Mouse (Mus musculus) midbrain, postnatal 0 days (tissue): Measurements from ENCODE around the gene Gm36028. TPM values are rescaled to one million over a fixed set of nuclear protein-coding genes. Genes with fewer than 3 reads are reported as not detected.

Experiments used
- ATAC-seq: fragments of 200-750 bp; cut with Nextera tagmentation; 2 replicates; pipeline ENCODE4 v1.8.0; 2017; ENCODE audit warnings: moderate number of reproducible peaks, mild to moderate bottlenecking, moderate TSS enrichment, moderate library complexity; ENCODE audit not compliant: low FRiP score
- DNase-seq: peaks from one replicate; pipeline ENCODE4 v3.0.0-alpha.2; 2015; ENCODE audit warnings: low spot score
- H3K27ac ChIP-seq: fragments of 300-500 bp; sonication (generic); 2 replicates; pipeline ENCODE4 v1.5.1; 2014; ENCODE audit warnings: low read depth, mild to moderate bottlenecking, low read length, mixed read lengths
- H3K27me3 ChIP-seq: fragments of 300-500 bp; sonication (generic); 2 replicates; pipeline ENCODE4 v1.6.1; 2014; ENCODE audit warnings: low read length, control low read depth, mixed read lengths; ENCODE audit not compliant: insufficient read depth
- H3K36me3 ChIP-seq: fragments of 300-500 bp; sonication (generic); 2 replicates; pipeline ENCODE4 v1.6.1; 2014; ENCODE audit warnings: low read length, control low read depth, mixed read lengths; ENCODE audit not compliant: insufficient read depth
- H3K4me1 ChIP-seq: fragments of 300-500 bp; sonication (generic); 2 replicates; pipeline ENCODE4 v1.6.1; 2014; ENCODE audit warnings: mild to moderate bottlenecking, control low read depth, antibody characterized with exemption, low read length, mixed read lengths; ENCODE audit not compliant: insufficient read depth
- H3K4me2 ChIP-seq: fragments of 300-500 bp; sonication (generic); 2 replicates; pipeline ENCODE4 v1.6.1; 2014; ENCODE audit warnings: low read depth, mild to moderate bottlenecking, low read length, mixed read lengths; ENCODE audit not compliant: poor library complexity, severe bottlenecking
- H3K4me3 ChIP-seq: fragments of 300-500 bp; sonication (generic); 2 replicates; pipeline ENCODE4 v1.5.1; 2014; ENCODE audit warnings: low read depth, mild to moderate bottlenecking, low read length, moderate library complexity
- H3K9ac ChIP-seq: fragments of 300-500 bp; sonication (generic); replicated peaks from 2 replicates; pipeline ENCODE4 v1.6.1; 2014; ENCODE audit warnings: mild to moderate bottlenecking, low read length, moderate library complexity, mixed read lengths; ENCODE audit not compliant: poor library complexity, severe bottlenecking
- H3K9me3 ChIP-seq: fragments of 300-500 bp; sonication (generic); 2 replicates; pipeline ENCODE4 v1.6.1; 2016; ENCODE audit warnings: low read length, control low read depth
- CTCF ChIP-seq: IDR thresholded peaks from 2 replicates; pipeline ENCODE4 v1.5.1; 2016; ENCODE audit warnings: antibody characterized with exemption, mild to moderate bottlenecking
- WGBS: fragments of 180-500 bp; shearing (Covaris S2); extraction: QIAGEN DNeasy Blood & Tissue Kit; methylation state at CpG from one replicate; pipeline ENCODE4 v1.1.7; 2014; 5-methylcytosine and 5-hydroxymethylcytosine counted together
- polyA plus RNA-seq: library from polyadenylated mRNA; unstranded; fragments of >200 nt; fragmentation: Nextera tagmentation; extraction: Ambion mirVana; gene quantifications from 2 replicates; pipeline ENCODE4 v1.2.1, GENCODE M21; 2015
- total RNA-seq: library from RNA; depleted of rRNA; stranded (reverse); fragments of >200 nt; gene quantifications from 2 replicates; pipeline ENCODE4 v1.2.3, GENCODE M21; 2014

The Gm36028 gene
- total and polyA plus RNA-seq, 2 experiments from 2014 or later, result 0.19 TPM; not detected in 1

GRCm38 (mm10) chr16:37812474-37812886 is 48.5 kb downstream of the Gm36028 start:
- no peaks in the 10 kb centered on the region for H3K36me3 ChIP-seq
- ATAC-seq, result peak; percentile 78
- H3K4me1 ChIP-seq, result peaks cover 2% of the 10 kb centered on the region; the same call in 1 of the 2 replicates
- peak; percentile 84 for DNase-seq
- H3K27ac ChIP-seq, result peak overlapping the region; percentile 52
- H3K4me2 ChIP-seq, result peak overlapping the region; percentile 25
- no peaks in the 10 kb centered on the region for H3K9me3 ChIP-seq
- no peaks in the 10 kb centered on the region for H3K27me3 ChIP-seq
- no peak overlapping the region for H3K9ac ChIP-seq
- TF ChIP-seq CTCF, result peak; percentile 84
- no peak overlapping the region for H3K4me3 ChIP-seq
- 31% methylated on average over 9 of the region's 9 CpGs for WGBS

GRCm38 (mm10) chr16:37811874-37812273 is 49.1 kb downstream of the Gm36028 start:
- TF ChIP-seq CTCF, result 0 out of 2 replicates have a peak, but pooled peaks have one; percentile 1
- H3K9me3 ChIP-seq, result no peaks in the 10 kb centered on the region
- ATAC-seq (no peak), DNase-seq (no peak)
- H3K27me3 ChIP-seq, result no peaks in the 10 kb centered on the region
- H3K27ac ChIP-seq, result peak overlapping the region; percentile 52
- H3K4me3 ChIP-seq, result no peak overlapping the region
- H3K4me2 ChIP-seq, result no peak overlapping the region
- H3K4me1 ChIP-seq, result peaks cover 2% of the 10 kb centered on the region; the same call in 1 of the 2 replicates
- no peak overlapping the region for H3K9ac ChIP-seq
- H3K36me3 ChIP-seq, result no peaks in the 10 kb centered on the region
- WGBS, result 91% methylated on average over 8 of the region's 8 CpGs

- TF ChIP-seq CTCF, result no peak
Observed at GRCm38 (mm10) chr16:37809623-37809992, 51.3 kb downstream of the Gm36028 start.

DNA sequence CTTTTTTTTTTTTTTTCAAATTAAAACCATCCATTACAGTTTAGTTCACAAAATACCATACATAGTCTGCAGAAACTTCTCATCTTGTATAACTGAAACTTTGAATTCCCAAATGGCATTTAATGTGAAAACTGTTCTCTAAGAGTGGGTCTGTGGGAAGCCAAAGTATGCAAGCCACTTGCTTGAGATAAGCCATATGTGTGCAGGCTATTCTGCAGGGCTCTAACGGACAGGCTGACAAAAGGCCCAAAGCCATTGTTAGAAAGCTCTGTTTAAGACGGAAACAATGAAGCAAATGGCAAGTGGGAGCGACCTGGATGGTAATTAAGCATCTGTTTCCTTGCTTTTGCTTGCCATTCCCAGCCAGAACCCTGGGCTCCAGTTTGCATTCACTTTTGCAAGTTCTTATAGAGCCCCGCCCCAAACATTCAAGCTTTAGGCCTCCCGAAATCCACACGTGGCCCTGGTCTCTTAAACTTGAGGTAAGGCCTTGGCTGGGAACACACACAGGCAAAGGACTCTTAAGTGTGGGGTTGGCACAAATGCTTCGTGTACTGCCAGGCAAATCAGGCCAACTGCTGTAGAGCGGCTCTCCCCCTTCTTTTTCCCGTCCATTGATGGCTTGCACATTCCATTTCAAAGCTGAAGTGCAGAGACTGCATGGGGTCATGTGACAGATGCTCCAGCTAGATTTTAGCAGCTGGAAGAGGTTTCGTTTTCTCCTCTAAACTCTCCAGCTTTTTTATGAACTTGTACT is 51.9 kb downstream of the Gm36028 start:
- no peak overlapping the region for H3K4me2 ChIP-seq
- no peaks in the 10 kb centered on the region for H3K27me3 ChIP-seq
- H3K4me3 ChIP-seq, result no peak overlapping the region
- no peak overlapping the region for H3K9ac ChIP-seq
- DNase-seq, result peak; percentile 44
- H3K27ac ChIP-seq, result no peak overlapping the region
- 34% methylated on average over 10 of the region's 10 CpGs for WGBS
- H3K36me3 ChIP-seq, result no peaks in the 10 kb centered on the region
- ATAC-seq, result no peak
- H3K9me3 ChIP-seq, result no peaks in the 10 kb centered on the region
- no peak for TF ChIP-seq CTCF
- peaks cover 2% of the 10 kb centered on the region; the same call in 1 of the 2 replicates for H3K4me1 ChIP-seq

More at GRCm38 (mm10) chr16:37809623-37809992, 51.3 kb downstream of the Gm36028 start:
- no peak overlapping the region for H3K4me3 ChIP-seq
- H3K4me2 ChIP-seq, result no peak overlapping the region
- no peak overlapping the region for H3K9ac ChIP-seq
- DNase-seq (no peak), ATAC-seq (no peak)
- no peaks in the 10 kb centered on the region for H3K27me3 ChIP-seq
- 73% methylated on average over 6 of the region's 6 CpGs for WGBS
- no peak overlapping the region for H3K27ac ChIP-seq
- peaks cover 2% of the 10 kb centered on the region; the same call in 1 of the 2 replicates for H3K4me1 ChIP-seq
- no peaks in the 10 kb centered on the region for H3K9me3 ChIP-seq
- no peaks in the 10 kb centered on the region for H3K36me3 ChIP-seq

- WGBS, result 76% methylated on average over 8 of the region's 8 CpGs
- H3K4me1 ChIP-seq, result peaks cover 6% of the 10 kb centered on the region; the same call in 1 of the 2 replicates
Observed at GRCm38 (mm10) chr16:37807269-37807668, 53.7 kb downstream of the Gm36028 start.

GRCm38 (mm10) chr16:37805746-37806495 is 55.0 kb downstream of the Gm36028 start:
- no peaks in the 10 kb centered on the region for H3K36me3 ChIP-seq
- H3K9me3 ChIP-seq, result no peaks in the 10 kb centered on the region
- no peak overlapping the region for H3K9ac ChIP-seq
- H3K4me2 ChIP-seq, result no peak overlapping the region
- no peaks in the 10 kb centered on the region for H3K27me3 ChIP-seq
- H3K27ac ChIP-seq, result no peak overlapping the region
- TF ChIP-seq CTCF, result no peak
- 77% methylated on average over 3 of the region's 3 CpGs for WGBS
- no peak for ATAC-seq
- 0 out of 2 replicates have a peak, but pooled peaks cover 4% of the 10 kb centered on the region for H3K4me1 ChIP-seq
- no peak overlapping the region for H3K4me3 ChIP-seq
- DNase-seq, result no peak

More at GRCm38 (mm10) chr16:37807269-37807668, 53.7 kb downstream of the Gm36028 start:
- Histone ChIP-seq H3K9me3 (no peaks in the 10 kb centered on the region), H3K4me3 (no peak overlapping the region), H3K36me3 (no peaks in the 10 kb centered on the region), H3K4me2 (no peak overlapping the region), H3K9ac (no peak overlapping the region), H3K27me3 (no peaks in the 10 kb centered on the region), H3K27ac (no peak overlapping the region)
- DNase-seq (no peak), ATAC-seq (no peak; the same call in 1 of the 2 replicates)
- TF ChIP-seq CTCF, result peak; percentile 44
